Mouse (Mus musculus) large intestine, adult 2 months (tissue): ENCODE data around the gene Phb2. TPM values are rescaled to one million over a fixed set of nuclear protein-coding genes. Genes with fewer than 3 reads are reported as not detected.

Experiments used
- DNase-seq: peaks from one replicate; pipeline ENCODE4 v3.0.0-alpha.2; 2012; ENCODE audit warnings: low read depth, low spot score
- WGBS: fragments of 180-500 bp; shearing (Covaris S2); methylation state at CpG from one replicate; pipeline ENCODE4 v1.1.7; 2018; 5-methylcytosine and 5-hydroxymethylcytosine counted together
- polyA plus RNA-seq: library from polyadenylated mRNA; depleted of rRNA; stranded (reverse); fragments of >200 nt; gene quantifications from 2 replicates; pipeline ENCODE4 v1.2.3, GENCODE M21; 2012

The Phb2 gene
- polyA plus RNA-seq, 1 experiment, result 267 TPM

DNA sequence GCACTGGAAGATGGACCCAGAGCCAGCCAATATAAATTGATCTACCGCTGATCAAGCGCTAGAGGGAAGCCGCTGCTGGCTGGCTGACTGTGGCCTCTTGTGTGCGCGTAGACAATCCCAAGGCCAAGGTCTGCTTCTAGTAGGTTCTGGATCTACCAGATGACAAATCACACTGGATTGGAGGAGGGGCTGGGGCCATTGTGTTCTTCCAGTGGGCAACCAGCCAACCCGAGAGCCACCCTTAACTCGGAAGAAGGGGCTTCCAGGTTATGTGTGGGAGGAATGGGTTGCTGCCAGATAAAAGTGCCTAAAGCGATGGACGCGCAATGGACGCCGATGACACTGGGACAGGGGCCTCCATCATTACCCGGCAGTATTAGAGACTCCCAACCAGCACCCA lies 5.8 kb downstream of the Phb2 start:
- DNase-seq, result no peak
- WGBS, result 32% methylated on average over 13 of the region's 13 CpGs

DNA sequence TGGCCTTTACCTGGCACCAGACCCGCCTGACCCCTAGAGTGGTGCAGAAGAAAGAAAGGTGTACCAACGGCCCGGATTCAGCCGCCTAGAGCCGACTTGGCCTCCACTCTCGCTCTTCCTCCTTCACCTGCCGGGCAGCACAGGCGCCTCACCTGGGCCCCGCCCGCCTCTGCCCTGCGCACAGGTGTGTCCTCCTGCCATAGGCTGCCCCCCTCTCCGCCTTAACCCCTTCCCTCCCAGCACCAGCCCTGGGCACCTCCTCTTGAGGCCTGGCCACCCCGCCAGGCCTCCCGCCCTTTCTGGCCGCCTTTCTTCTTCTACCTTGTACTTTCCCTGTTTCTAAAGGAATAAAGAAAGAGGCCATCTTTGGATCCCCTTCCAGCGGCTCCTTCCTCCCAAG lies 6.6 kb downstream of the Phb2 start:
- WGBS, result 27% methylated on average over 15 of the region's 16 CpGs
- no peak for DNase-seq

DNA sequence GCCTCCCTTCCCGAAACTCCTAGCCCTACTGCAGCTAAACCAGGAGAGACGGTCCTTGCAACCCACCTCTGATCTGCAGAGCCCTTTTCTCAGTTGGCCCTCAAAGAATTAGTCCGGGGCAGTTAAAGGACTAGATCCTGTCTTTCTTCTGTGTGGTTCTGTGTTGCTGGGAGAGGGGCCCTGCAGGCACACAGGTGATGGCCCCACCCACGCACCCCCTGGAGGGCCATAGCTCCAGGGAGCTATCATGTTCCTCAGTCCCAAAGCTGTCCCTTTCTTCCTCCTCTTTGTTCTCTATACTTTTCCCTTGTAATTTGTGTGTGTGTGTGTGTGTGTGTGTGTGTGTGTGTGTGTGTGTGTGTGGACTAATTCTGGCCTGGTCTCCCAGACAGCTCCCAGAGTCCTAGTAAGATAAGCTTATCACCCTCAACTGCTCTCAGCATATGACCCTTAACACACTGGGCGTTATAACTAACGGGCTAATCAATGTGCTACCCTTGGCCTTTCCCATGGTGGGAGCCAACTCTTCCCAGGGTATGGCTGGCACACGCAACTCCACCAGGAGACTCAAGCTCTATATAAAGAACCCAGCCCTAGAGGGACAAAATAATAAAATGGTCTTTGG lies 7.3 kb downstream of the Phb2 start:
- no peak for DNase-seq
- 25% methylated on average over 7 of the region's 7 CpGs for WGBS

DNA sequence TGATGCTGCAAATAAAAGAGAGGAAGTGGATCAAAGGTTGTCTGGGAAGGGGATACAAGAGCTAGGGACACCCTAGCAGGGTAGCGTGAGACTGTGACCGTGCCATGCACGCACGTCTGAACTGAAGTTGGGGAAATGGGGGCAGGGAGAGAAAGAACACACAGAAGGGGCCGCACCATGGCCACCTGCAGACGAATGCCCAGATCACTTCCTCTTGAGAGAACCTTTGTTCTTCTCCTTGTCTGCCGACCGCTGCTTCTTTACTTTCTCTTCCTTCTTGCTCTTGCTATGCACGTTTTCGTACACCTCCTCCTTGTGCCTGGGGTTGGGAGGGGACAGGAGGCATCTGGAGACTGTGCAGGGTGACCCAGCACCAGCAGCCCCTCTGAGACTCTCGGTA lies 8.8 kb downstream of the Phb2 start:
- 29% methylated on average over 11 of the region's 11 CpGs for WGBS
- no peak for DNase-seq

DNA sequence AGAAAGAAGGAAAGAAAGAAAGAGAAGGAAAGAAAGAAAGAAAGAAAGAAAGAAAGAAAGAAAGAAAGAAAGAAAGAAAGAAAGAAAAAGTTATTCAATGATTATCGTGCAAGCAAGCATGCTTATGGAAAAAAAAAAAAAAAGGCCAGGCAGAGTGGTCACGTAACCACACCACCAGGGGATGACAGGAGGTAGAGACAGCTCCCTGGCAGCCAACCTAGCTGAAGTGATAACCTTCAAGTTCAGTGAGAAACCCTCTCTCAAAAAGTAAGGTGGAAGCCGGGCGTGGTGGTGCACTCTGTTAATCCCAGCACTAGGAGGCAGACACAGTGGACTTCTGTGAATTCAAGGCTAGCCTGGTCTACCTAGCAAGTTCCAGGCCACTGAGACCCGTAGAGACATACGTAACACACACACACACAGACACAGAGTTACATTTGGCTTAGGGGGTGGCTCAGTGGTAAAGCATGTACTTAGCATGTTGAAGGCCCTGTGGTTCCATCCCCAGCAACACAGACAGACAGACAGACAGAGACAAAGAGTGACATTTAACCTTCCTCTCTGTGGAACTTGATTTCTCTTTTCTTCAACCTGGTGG lies 10.8 kb downstream of the Phb2 start:
- DNase-seq, result no peak
- 83% methylated on average over 6 of the region's 6 CpGs for WGBS

DNA sequence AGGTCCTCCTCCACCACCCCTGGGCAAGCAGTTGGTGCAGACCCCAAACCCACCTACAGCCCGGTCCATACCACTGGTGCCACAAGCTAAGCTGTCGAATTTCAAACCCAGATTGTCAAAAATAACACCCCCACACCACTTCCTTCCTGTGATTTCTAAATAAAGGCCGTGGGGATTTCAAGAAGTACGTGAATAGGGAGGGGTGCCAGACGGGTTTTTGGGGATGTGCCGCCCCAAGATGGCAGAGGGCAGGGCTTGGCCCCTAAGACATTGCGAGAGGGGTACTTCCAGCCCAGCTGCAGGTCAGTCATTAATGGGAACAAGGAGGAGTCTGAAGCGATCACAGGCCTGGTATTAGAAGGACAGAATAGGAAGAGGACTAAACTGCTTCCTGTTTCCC lies 11.4 kb downstream of the Phb2 start:
- DNase-seq, result no peak
- 69% methylated on average over 8 of the region's 8 CpGs for WGBS

DNA sequence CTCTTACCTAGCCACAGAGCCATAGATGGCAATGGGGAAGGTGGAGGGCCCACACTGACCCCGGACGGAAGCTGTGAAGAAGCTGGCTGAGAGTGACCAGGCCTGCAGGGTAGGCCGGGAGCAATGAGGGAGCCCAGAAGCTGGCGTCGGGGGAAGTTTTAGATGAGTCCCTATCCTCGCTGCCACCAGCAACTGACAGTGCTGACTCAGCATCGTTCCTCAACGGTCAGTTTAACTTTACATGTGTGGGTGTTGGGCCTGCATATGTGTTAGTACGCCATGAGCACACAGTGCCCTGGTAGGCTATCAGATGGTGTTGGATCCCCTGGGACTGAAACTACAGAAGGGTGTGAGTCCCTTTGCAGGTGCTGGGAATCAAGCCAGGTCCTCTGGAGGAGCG lies 12.3 kb downstream of the Phb2 start:
- no peak for DNase-seq
- WGBS, result 87% methylated on average over 10 of the region's 10 CpGs

DNA sequence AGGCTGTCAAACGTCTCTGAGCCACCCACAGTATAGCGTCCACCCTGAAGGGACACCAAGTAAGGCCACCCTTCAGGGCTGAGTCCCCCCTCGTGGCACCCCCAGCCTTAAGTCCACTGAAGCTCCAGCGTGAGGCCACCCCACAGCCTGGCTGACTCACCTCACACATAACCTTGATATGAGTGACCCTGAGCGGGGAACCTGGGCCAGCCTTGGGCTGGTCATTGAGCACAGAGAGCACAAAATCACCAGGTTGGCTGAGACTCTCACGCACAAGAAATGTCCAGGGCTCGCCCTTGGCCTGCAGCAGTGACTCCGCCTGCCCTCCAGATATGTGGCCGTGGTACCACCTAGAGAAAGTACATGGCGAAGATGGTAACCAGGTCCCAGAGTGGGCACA lies 16.5 kb downstream of the Phb2 start:
- 89% methylated on average over 10 of the region's 10 CpGs for WGBS
- DNase-seq, result no peak

DNA sequence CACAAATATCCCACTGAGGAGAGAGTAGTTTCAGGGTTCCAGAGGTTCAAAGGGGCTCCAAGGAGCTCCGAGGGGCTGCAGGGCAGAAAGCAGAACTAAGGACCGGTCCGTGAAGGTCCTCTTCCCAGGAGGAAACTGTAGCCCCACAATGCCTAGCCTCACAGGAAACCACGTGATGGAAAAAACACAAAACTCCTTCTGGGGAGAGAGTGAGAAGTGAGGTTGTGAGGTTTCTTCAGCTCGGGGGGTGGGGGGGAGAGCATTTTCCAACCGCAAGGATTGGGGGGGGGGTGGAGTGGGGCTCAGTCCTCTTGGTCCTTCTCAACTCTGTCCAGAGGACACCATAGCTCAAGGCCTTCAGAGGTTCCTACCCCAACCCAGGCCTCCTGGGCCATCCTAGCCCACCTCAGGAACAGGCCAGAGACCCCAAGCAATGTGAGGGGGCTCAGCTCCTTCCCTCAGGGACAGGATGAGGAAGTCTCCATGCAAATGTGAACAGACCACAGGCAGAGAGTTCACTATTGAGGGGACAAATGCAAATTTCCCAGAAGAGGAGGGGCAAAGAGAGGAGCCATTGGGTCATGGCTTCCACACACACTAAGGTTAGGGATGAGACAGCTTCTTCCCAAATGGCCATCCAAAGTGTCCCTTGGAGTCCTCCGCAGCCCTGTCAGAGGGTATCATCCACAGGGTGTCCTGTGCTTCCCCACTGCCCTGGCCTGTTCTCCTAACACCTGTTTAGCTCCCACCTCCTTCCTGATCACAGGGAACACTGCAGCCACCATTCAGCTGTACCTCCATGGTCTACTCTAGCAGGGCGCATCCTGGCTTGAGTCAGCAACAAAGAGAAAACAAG lies 17.9 kb downstream of the Phb2 start:
- DNase-seq, result no peak
- 78% methylated on average over 8 of the region's 8 CpGs for WGBS

DNA sequence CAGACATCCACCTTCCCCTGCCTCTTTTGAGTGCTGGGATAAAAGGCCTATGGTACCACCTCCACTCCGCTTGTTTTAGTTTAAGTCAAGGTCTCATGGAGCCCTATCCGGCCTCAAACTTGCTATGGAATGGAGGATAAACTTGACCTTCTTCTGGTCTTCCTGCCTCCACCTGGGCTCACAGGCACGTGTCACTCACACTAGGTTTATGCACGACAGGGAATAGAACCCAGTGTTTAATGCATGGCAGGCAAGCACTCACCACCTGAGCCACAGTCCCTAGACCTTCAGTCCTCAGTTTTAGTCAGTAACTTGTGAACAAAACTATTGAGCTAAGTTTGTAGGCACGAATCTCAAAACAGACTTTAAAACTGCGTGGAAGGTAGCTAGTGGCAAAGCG lies 18.9 kb downstream of the Phb2 start:
- 87% methylated on average over 7 of the region's 7 CpGs for WGBS
- no peak for DNase-seq

DNA sequence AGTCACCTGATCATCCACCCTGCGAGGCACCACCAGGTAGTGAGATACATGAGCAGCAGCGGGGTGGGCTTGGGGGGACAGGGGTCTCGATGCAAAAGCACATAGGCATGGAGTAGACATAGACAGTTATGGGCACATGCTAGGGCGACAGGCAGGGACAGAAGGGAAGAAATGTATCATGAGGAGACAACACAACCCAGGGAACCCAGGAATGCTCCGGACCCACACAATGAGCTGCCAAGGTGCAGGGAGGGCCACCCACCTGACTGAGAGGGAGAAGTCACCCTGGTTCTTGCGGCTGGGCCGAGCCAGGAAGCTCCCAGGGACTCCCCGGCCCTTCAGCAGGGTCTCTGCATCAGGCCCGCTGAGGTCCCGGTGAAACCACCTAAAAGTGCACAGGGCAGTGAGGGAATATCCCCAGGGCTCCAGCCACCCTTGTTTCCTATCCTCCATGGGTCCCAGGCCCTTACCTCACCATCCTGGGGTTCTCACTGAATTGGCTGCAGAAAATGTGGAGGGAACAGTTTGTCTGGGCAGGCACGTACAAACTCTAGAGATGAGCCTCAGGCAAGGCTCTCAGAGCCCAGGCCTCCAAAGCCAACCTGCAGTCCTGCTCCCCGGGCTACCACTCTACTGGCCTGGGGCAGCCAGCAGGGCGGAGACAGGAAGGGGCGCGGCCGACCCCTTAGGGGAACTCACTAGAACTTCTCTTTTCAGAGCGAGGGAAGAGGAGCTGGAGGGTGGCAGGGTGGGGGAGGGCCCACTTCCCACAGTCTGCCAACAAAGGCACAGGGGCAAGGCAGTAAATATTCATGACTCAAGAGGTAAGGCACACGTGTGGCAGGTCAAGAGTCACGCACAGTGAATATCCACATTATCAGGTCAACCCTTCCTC lies 20.6 kb downstream of the Phb2 start:
- DNase-seq, result no peak
- WGBS, result 46% methylated on average over 19 of the region's 19 CpGs

DNA sequence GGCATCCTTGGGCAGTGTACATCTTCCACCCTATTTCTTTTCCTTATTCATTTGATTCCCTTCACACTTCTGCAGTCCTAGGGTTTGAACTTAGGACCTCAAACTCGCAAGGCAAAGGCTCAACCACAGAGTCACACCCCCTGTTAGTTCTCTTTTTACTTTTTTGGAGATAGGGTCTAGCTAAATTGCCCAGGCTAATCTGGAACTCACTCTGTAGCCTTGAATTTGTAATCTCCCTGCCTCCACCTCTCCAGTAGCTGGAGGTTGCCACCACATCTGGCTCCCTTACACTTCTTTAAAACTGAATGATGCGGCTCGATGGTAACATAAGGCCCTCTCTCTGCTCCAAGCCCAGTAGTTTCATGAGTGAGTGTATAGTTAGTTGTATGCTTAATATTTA lies 22.3 kb downstream of the Phb2 start:
- WGBS, result 88% methylated on average over 3 of the region's 3 CpGs
- DNase-seq, result no peak

DNA sequence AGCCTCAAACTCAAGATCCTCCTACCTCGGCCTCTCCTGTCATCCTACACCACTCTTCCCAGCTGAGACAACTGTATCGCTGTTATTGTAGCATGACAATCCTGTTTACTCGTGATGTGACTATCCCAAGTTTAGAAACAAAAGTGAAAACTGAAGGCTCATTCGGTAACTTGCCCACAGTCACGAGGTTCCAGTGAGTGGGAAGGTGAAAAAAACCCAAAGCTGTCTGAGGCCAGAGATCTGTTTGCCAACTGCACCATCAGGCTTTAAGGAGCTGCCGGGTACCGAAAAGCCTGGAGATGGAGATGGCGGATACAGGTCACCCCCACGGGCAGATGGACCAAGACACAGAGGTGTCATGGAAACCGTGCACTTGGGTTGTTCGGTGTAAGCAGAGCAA lies 24.9 kb downstream of the Phb2 start:
- 86% methylated on average over 11 of the region's 11 CpGs for WGBS
- DNase-seq, result no peak

DNA sequence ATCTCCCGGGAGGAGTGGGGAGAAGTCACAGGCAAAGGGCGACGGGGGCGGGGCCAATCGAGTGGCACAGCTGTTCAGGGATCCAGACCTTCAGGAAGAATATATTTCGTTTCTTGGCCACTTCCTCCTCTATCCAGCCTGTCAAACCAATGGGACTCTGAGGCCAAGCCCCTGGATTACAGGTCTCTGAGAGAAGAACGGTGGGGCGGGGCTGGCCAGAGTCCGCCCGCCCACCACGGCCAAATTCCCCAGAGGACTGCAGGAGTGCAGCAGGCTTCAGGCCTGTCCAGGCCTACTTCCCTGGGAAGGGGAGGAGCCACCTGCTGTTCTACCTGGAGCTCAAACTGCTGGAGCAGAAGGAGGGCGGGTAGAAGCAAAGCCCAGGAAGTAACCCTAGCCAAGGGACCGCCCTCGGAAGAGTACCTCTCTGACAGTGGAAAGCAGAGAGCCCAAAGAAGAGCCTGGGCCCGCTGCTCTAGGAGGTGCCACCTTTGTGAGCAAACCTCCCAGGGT lies 26.4 kb downstream of the Phb2 start, which contains the start of gene Ptpn6:
Ptpn6 (minus strand) TSS at position 204 of the 513 bp plus-strand sequence.
- 7% methylated on average over 15 of the region's 15 CpGs for WGBS
- peak; percentile 91 for DNase-seq

DNA sequence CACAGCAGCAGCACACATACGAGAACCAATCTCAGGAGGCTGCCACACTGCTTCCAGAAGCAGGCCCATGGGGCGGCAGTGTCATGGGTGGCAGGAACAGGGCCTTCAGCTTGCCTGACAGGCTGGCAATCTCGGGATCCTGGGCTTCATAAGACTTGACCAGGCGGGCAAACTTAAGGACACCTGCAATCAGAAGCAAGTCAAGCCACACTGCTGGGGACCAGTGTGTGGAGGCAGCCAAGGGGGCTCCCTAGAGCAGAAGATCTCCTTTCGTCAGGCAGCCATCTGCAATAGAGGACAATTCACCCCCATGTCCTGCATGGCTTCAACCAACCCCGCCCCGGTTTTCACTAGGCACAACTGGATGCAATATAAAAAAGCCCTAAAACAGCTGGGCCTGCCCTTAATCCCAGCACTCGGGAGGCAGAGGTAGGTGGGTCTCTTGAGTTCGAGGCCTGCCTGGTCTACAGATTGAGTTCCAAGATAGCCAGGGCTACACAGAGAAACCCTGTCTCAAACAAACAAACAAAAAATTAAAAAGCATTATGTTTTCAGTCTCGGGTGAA lies 27.2 kb downstream of the Phb2 start:
- 48% methylated on average over 10 of the region's 10 CpGs for WGBS
- no peak for DNase-seq

DNA sequence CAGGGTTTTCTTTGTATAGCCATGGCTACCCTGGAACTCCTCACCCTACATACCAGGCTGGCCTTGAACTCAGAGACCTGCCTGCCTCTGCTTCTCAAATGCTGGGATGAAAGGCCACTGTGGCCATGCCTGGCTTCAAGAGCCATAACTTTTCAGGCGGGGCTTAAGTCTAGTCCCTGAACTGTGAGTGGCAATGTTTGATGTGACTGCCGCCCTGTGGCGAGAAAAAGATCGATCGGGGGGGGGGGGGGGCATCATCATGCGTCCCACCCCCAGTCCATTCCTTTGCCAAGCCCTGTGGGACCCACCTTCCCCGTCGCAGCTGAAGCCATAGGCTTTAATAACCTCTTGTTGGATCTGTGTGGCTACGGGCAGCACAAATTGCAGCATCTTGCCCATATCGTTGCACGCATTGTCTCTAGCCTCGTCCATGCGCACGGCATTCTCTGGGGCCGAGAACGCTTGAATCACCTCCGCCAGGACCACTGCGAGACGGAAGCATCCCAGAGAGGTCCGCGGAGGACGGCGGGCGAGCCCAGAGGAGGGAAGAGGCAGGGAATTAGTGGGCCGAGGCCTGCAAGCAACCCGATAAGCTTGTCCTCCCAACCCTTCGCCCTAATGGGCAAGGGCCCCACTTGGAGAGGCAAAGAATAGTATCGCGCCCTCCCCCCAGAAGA lies 28.2 kb downstream of the Phb2 start:
- under 1% methylated on average over 29 of the region's 29 CpGs for WGBS
- no peak for DNase-seq

DNA sequence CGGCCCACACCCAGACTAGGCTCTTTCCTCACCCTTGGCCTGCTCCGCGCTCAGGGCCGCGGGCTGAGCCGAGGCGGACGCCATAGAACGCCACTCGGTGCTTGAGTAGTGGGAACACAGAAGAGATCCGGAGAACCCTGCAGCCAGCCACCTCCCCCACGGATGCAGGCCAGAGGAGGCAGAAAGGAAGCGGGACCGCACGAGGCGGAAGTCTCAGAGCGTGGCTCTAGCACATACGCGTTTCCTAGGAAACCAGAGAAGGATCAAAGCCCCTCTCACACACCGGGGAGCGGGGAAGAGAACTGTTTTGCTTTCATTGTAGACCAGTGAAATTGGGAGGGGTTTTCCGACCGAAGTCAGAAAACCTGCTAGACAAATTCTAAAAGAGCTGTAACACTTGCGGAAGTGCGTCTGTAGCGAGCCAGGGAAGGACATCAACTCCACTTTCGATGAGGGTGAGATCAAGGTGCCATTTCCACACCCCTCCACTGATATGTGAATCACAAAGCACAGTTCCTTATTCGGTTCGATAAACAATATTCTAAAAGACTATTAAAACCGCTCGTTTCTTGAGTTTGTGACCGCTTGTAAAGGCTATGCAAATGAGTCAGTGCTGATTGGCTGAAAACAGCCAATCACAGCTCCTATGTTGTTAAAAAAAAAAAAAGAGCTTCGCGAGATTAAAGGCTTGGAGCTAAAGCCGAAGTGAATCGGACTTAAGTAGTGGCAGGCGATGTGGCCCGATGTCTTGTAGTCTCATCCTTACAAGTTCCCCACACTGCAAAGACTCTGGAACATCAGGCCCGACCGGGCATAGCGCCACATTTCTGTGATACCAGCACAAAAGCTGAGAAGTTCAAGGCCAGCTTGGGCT lies 29.0 kb downstream of the Phb2 start, which contains the start of gene Grcc10:
Grcc10 (minus strand) TSS at position 487 of the 874 bp plus-strand sequence.
- DNase-seq, result no peak
- under 1% methylated on average over 41 of the region's 41 CpGs for WGBS

DNA sequence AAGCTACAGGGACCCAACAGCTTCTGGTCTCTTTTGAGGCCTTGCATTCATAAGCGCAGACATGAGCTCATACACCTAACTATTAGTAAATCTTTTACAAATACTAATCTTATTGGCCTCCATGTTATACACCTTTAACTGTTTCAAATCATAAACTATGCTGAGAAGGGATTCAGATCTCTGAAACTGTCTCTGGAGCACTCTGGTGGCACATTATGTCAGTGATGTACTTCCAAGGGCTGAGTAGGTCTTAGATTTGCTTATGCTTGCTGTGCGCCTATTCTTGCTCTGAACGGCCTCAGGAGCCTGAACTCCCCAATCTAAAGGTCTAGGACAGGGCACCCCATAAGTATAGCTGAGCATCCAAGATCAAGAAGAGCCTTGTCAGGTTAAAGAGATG lies 29.7 kb downstream of the Phb2 start:
- no peak for DNase-seq
- 64% methylated on average over 3 of the region's 3 CpGs for WGBS
